9 mouse cellular contexts compared by ENCODE assay signal in the genomic region with DNA sequence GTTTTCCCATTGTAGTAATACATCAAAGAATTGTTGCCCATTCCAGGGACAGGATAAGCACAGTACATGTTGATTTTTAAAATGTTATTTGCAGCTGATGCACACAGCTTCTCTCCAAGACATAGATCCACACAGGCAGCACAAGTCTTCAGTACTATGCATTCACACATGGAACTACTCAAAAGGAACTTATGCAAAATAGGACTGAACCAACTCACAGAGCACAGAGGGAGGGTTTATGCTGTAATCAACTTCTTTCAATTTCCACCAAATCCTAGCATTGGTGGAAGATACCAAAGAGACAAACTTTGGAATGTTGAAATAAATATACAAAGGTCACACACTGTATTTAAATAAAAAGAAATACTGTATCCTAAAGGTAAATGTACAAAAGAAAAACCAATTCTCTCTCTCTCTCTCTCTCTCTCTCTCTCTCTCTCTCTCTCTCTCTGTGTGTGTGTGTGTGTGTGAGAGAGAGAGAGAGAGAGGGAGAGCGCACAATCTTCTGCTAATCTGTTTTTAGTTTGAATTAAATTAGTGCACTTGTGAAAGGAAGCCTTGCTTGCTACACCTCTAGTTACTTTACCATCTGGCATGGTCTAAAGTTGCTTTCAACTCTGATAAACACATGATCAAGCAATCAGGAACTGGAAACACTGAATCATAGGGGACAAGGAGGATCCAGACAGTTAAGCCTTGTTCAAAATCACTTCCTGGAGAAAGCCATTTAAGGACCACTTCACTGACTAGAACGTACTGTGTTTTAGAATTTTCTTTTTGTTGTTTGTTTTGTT.
DNase-seq lines count a peak whose midpoint lies in the region; ATAC-seq and TF ChIP-seq lines count a peak whose summit lies in the region.
"Had no signal": no experiment of that assay in that cellular context is flagged by ENCODE, and none has a peak within 500 bp of the region (broad histone marks: within the 10 kb centered on the region; RNA-seq: fewer than 3 reads in every experiment).

No protein-coding gene starts in this region.

- H3K27me3 ChIP-seq in kidney, adult 2 months (replicated peaks; ENCODE audit: control insufficient read depth, insufficient read depth, low read length): no peaks in the 10 kb centered on the region
- no peaks in the 10 kb centered on the region for H3K27me3 ChIP-seq in forebrain, embryonic 15.5 days
- no peaks in the 10 kb centered on the region for H3K27me3 ChIP-seq in intestine, embryonic 14.5 days (replicated peaks; ENCODE audit: control insufficient read depth, insufficient read depth, low read length)
- no peaks in the 10 kb centered on the region for H3K27me3 ChIP-seq in midbrain, embryonic 12.5 days
- H3K27me3 ChIP-seq: Patski had no signal

- 37% methylated on average over 2 of the region's 2 CpGs for WGBS in kidney, adult 2 months
- under 1% methylated on average over 2 of the region's 2 CpGs for WGBS in forebrain, embryonic 15.5 days
- 36% methylated on average over 2 of the region's 2 CpGs for WGBS in intestine, embryonic 14.5 days
- WGBS in midbrain, embryonic 12.5 days: 5% methylated on average over 2 of the region's 2 CpGs

- ATAC-seq in forebrain, embryonic 15.5 days (replicated peaks): peak; percentile 89
- no peak for ATAC-seq in intestine, embryonic 14.5 days (replicated peaks; ENCODE audit: low FRiP score, low TSS enrichment, low read depth)
- ATAC-seq in midbrain, embryonic 12.5 days (ENCODE audit: low FRiP score, low read depth): peak; percentile 71; the same call in 1 of the 2 replicates
- ATAC-seq: Patski had no signal

- no peak for TF ChIP-seq CTCF in kidney, adult 2 months (conservative IDR thresholded peaks at IDR 0.05; ENCODE audit: insufficient read depth, insufficient read length, low read depth, low read length)

- no peaks in the 10 kb centered on the region for H3K36me3 ChIP-seq in kidney, adult 2 months (ENCODE audit: control insufficient read depth, insufficient read depth, low read length)
- H3K36me3 ChIP-seq in forebrain, embryonic 15.5 days: no peaks in the 10 kb centered on the region
- H3K36me3 ChIP-seq in intestine, embryonic 14.5 days (ENCODE audit: control insufficient read depth, insufficient read depth, low read length): no peaks in the 10 kb centered on the region
- H3K36me3 ChIP-seq in midbrain, embryonic 12.5 days: no peaks in the 10 kb centered on the region

- H3K9ac ChIP-seq in forebrain, embryonic 15.5 days (replicated peaks): no peak overlapping the region
- no peak overlapping the region for H3K9ac ChIP-seq in intestine, embryonic 14.5 days (ENCODE audit: low read length)
- H3K9ac ChIP-seq in midbrain, embryonic 12.5 days (replicated peaks): peak overlapping the region; percentile 43

- TF ChIP-seq POLR2A in kidney, adult 2 months (IDR thresholded peaks at IDR 0.05; ENCODE audit: low read depth, low read length): no peak

- DNase-seq in kidney, adult 2 months: peak; percentile 51
- DNase-seq in kidney, postnatal 4 days: no peak
- DNase-seq in R1 (ENCODE audit: low read depth, low spot score): peak; percentile 49
- no peak for DNase-seq in intestine, embryonic 14.5 days (ENCODE audit: low spot score)
- no peak for DNase-seq in cerebellum, postnatal 4 days (ENCODE audit: low spot score in 2 of 2)
- no peak for DNase-seq in T-cell, adult 2 months (ENCODE audit: low spot score)

- no peaks in the 10 kb centered on the region for H3K4me1 ChIP-seq in kidney, adult 2 months (ENCODE audit: control insufficient read depth, insufficient read depth, low read length)
- peaks cover 35% of the 10 kb centered on the region for H3K4me1 ChIP-seq in forebrain, embryonic 15.5 days
- H3K4me1 ChIP-seq in intestine, embryonic 14.5 days (replicated peaks; ENCODE audit: control insufficient read depth, insufficient read depth, low read length): peaks cover 15% of the 10 kb centered on the region; the same call in 1 of the 2 replicates
- peaks cover 37% of the 10 kb centered on the region for H3K4me1 ChIP-seq in midbrain, embryonic 12.5 days

- 0 out of 2 replicates have a peak overlapping the region, but pooled peaks have one; percentile 26 for H3K4me2 ChIP-seq in forebrain, embryonic 15.5 days (replicated peaks)
- peak overlapping the region; percentile 24 for H3K4me2 ChIP-seq in intestine, embryonic 14.5 days (ENCODE audit: low read length)
- peak overlapping the region; percentile 44 for H3K4me2 ChIP-seq in midbrain, embryonic 12.5 days (replicated peaks)

- no peak overlapping the region; the same call in 1 of the 2 replicates for H3K27ac ChIP-seq in kidney, adult 2 months (ENCODE audit: insufficient read depth, low read depth, low read length)
- H3K27ac ChIP-seq in forebrain, embryonic 15.5 days (replicated peaks): peak overlapping the region; percentile 61
- H3K27ac ChIP-seq in intestine, embryonic 14.5 days (ENCODE audit: low read depth): peak overlapping the region; percentile 57
- peak overlapping the region; percentile 83 for H3K27ac ChIP-seq in midbrain, embryonic 12.5 days (replicated peaks)

- no peak overlapping the region for H3K4me3 ChIP-seq in kidney, adult 2 months (ENCODE audit: insufficient read depth, low read depth, low read length)
- peak overlapping the region; percentile 28 for H3K4me3 ChIP-seq in forebrain, embryonic 15.5 days
- H3K4me3 ChIP-seq in intestine, embryonic 14.5 days (ENCODE audit: low read depth, low read length): peak overlapping the region; percentile 20
- H3K4me3 ChIP-seq in midbrain, embryonic 12.5 days: peak overlapping the region; percentile 48

- no peaks in the 10 kb centered on the region for H3K9me3 ChIP-seq in forebrain, embryonic 15.5 days
- no peaks in the 10 kb centered on the region for H3K9me3 ChIP-seq in intestine, embryonic 14.5 days (ENCODE audit: control insufficient read depth, low read length)
- no peaks in the 10 kb centered on the region for H3K9me3 ChIP-seq in midbrain, embryonic 12.5 days

Comparison
In these comparisons a context has a peak if more than half of its experiments do, and no peak if none do; other contexts are left out.
1. DNase-seq: peak in kidney, adult 2 months (single experiment) and R1 (single experiment); none in kidney, postnatal 4 days (0 of 2), intestine, embryonic 14.5 days (single experiment), cerebellum, postnatal 4 days (0 of 2) and T-cell, adult 2 months (single experiment).
2. Peak in every context shown above with its lines, with median percentiles within 50 percentile points of each other: H3K4me2 ChIP-seq.